Mouse (Mus musculus) bone marrow, adult 2 months (tissue): ENCODE results near the gene Gm11563.

Source experiments
- CTCF ChIP-seq: fragments of 200-500 bp; IDR thresholded peaks from 2 replicates; pipeline ENCODE4 v1.5.1; 2011; ENCODE audit warnings: low read length, control low read depth; ENCODE audit not compliant: control insufficient read depth, insufficient read depth
- POLR2A ChIP-seq: fragments of 200-500 bp; IDR thresholded peaks from 2 replicates; pipeline ENCODE4 v1.6.1; 2011; ENCODE audit warnings: low read depth, mild to moderate bottlenecking, control low read depth, low read length, borderline replicate concordance; ENCODE audit not compliant: control insufficient read depth

- TF ChIP-seq CTCF (no peak), POLR2A (no peak)
These were observed 49.6 kb downstream of the Gm11563 start for GRCm38 (mm10) chr11:99609126-99609525.
